Mouse (Mus musculus) hindbrain, postnatal 0 days (tissue): ENCODE measurements around the gene Nr6a1. TPM values are rescaled to one million over a fixed set of nuclear protein-coding genes. Genes with fewer than 3 reads are reported as not detected.

ENCODE experiments used
- ATAC-seq: fragments of 200-750 bp; cut with Nextera tagmentation; 2 replicates; pipeline ENCODE4 v1.8.0; 2017; ENCODE audit warnings: mild to moderate bottlenecking, moderate TSS enrichment, moderate library complexity
- DNase-seq: peaks from one replicate; pipeline ENCODE4 v3.0.0-alpha.2; 2015; ENCODE audit warnings: low spot score
- H3K27ac ChIP-seq: fragments of 300-500 bp; sonication (generic); 2 replicates; pipeline ENCODE4 v1.5.1; 2014; ENCODE audit warnings: mild to moderate bottlenecking
- H3K27me3 ChIP-seq: fragments of 300-500 bp; sonication (generic); 2 replicates; pipeline ENCODE4 v1.6.1; 2014; ENCODE audit warnings: low read length, mixed read lengths; ENCODE audit not compliant: insufficient read depth
- H3K36me3 ChIP-seq: fragments of 300-500 bp; sonication (generic); 2 replicates; pipeline ENCODE4 v1.6.1; 2014; ENCODE audit warnings: low read length, mixed read lengths; ENCODE audit not compliant: insufficient read depth
- H3K4me1 ChIP-seq: fragments of 300-500 bp; sonication (generic); 2 replicates; pipeline ENCODE4 v1.6.1; 2014; ENCODE audit warnings: antibody characterized with exemption, low read length, mixed read lengths; ENCODE audit not compliant: insufficient read depth
- H3K4me2 ChIP-seq: fragments of 300-500 bp; sonication (generic); 2 replicates; pipeline ENCODE4 v1.6.1; 2014; ENCODE audit warnings: low read depth, mild to moderate bottlenecking, low read length, moderate library complexity, mixed read lengths
- H3K4me3 ChIP-seq: fragments of 300-500 bp; sonication (generic); 2 replicates; pipeline ENCODE4 v1.5.1; 2014; ENCODE audit warnings: low read length
- H3K9ac ChIP-seq: fragments of 300-500 bp; sonication (generic); replicated peaks from 2 replicates; pipeline ENCODE4 v1.6.1; 2014; ENCODE audit warnings: mild to moderate bottlenecking, low read length, moderate library complexity, mixed read lengths
- H3K9me3 ChIP-seq: fragments of 300-500 bp; sonication (generic); 2 replicates; pipeline ENCODE4 v1.6.1; 2016; ENCODE audit warnings: low read length, mixed read lengths
- CTCF ChIP-seq: IDR thresholded peaks from 2 replicates; pipeline ENCODE4 v1.5.1; 2016; ENCODE audit warnings: antibody characterized with exemption, control low read depth, low read depth
- WGBS: fragments of 180-500 bp; shearing (Covaris S2); extraction: QIAGEN DNeasy Blood & Tissue Kit; methylation state at CpG from one replicate; pipeline ENCODE4 v1.1.7; 2014; 5-methylcytosine and 5-hydroxymethylcytosine counted together
- polyA plus RNA-seq: library from polyadenylated mRNA; unstranded; fragments of >200 nt; fragmentation: Nextera tagmentation; extraction: Ambion mirVana; gene quantifications from 2 replicates; pipeline ENCODE4 v1.2.1, GENCODE M21; 2015
- total RNA-seq: library from RNA; depleted of rRNA; stranded (reverse); fragments of >200 nt; gene quantifications from 2 replicates; pipeline ENCODE4 v1.2.3, GENCODE M21; 2014

Nr6a1 gene
- total and polyA plus RNA-seq, 2 experiments from 2014 or later: 1.6 to 9.0 TPM

GRCm38 (mm10) chr2:38823912-38824583 is 103.4 kb downstream of the Nr6a1 start:
- peak overlapping the region; percentile 88 for H3K27ac ChIP-seq
- ATAC-seq (peak; percentile 88), DNase-seq (peak; percentile 73)
- H3K4me1 ChIP-seq: no peaks in the 10 kb centered on the region
- TF ChIP-seq CTCF: no peak
- no peaks in the 10 kb centered on the region for H3K36me3 ChIP-seq
- 2% methylated on average over 12 of the region's 12 CpGs for WGBS
- H3K9me3 ChIP-seq: no peaks in the 10 kb centered on the region
- H3K27me3 ChIP-seq: no peaks in the 10 kb centered on the region
- H3K4me3 ChIP-seq: peak overlapping the region; percentile 45
- H3K4me2 ChIP-seq: peak overlapping the region; percentile 81
- peak overlapping the region; percentile 58 for H3K9ac ChIP-seq

GRCm38 (mm10) chr2:38823406-38823805 is 104.1 kb downstream of the Nr6a1 start:
- TF ChIP-seq CTCF: no peak
- 4% methylated on average over 8 of the region's 8 CpGs for WGBS
- Histone ChIP-seq H3K9me3 (no peaks in the 10 kb centered on the region), H3K4me3 (peak overlapping the region; percentile 45), H3K4me1 (no peaks in the 10 kb centered on the region), H3K27ac (peak overlapping the region; percentile 88), H3K27me3 (no peaks in the 10 kb centered on the region), H3K9ac (peak overlapping the region; percentile 58), H3K4me2 (peak overlapping the region; percentile 81), H3K36me3 (no peaks in the 10 kb centered on the region)
- ATAC-seq (peak; percentile 31), DNase-seq (peak; percentile 57)

- ATAC-seq (peak; percentile 93), DNase-seq (peak; percentile 83)
- 8% methylated on average over 6 of the region's 6 CpGs for WGBS
- H3K27me3 ChIP-seq: no peaks in the 10 kb centered on the region
- TF ChIP-seq CTCF: no peak
- H3K9me3 ChIP-seq: no peaks in the 10 kb centered on the region
- no peaks in the 10 kb centered on the region for H3K4me1 ChIP-seq
- peak overlapping the region; percentile 81 for H3K4me2 ChIP-seq
- peak overlapping the region; percentile 88; the same call in 1 of the 2 replicates for H3K27ac ChIP-seq
- H3K9ac ChIP-seq: peak overlapping the region; percentile 58
- H3K36me3 ChIP-seq: no peaks in the 10 kb centered on the region
- peak overlapping the region; percentile 45 for H3K4me3 ChIP-seq
Measured at GRCm38 (mm10) chr2:38822995-38823394, 104.5 kb downstream of the Nr6a1 start.

- 72% methylated on average over 4 of the region's 4 CpGs for WGBS
- ATAC-seq (no peak), DNase-seq (no peak)
- Histone ChIP-seq H3K27ac (no peak overlapping the region), H3K4me3 (no peak overlapping the region), H3K27me3 (no peaks in the 10 kb centered on the region), H3K9me3 (no peaks in the 10 kb centered on the region), H3K9ac (no peak overlapping the region), H3K36me3 (no peaks in the 10 kb centered on the region), H3K4me2 (no peak overlapping the region), H3K4me1 (no peaks in the 10 kb centered on the region)
- TF ChIP-seq CTCF: no peak
Measured at GRCm38 (mm10) chr2:38817487-38817886, 110.0 kb downstream of the Nr6a1 start.

GRCm38 (mm10) chr2:38797087-38797624 is 130.3 kb downstream of the Nr6a1 start:
- DNase-seq: peak; percentile 87
- no peak overlapping the region for H3K4me3 ChIP-seq
- no peak overlapping the region for H3K9ac ChIP-seq
- H3K4me2 ChIP-seq: 0 out of 2 replicates have a peak overlapping the region, but pooled peaks have one; percentile 27
- peak; percentile 93 for TF ChIP-seq CTCF
- ATAC-seq: peak; percentile 59
- no peaks in the 10 kb centered on the region for H3K4me1 ChIP-seq
- no peaks in the 10 kb centered on the region for H3K9me3 ChIP-seq
- H3K27ac ChIP-seq: no peak overlapping the region
- H3K27me3 ChIP-seq: no peaks in the 10 kb centered on the region
- WGBS: 11% methylated on average over 3 of the region's 3 CpGs
- H3K36me3 ChIP-seq: no peaks in the 10 kb centered on the region

- no peaks in the 10 kb centered on the region for H3K36me3 ChIP-seq
- 63% methylated on average over 4 of the region's 4 CpGs for WGBS
- H3K4me1 ChIP-seq: no peaks in the 10 kb centered on the region; the same call in 1 of the 2 replicates
- H3K27ac ChIP-seq: no peak overlapping the region
- H3K4me2 ChIP-seq: no peak overlapping the region
- no peak for TF ChIP-seq CTCF
- no peaks in the 10 kb centered on the region for H3K9me3 ChIP-seq
- ATAC-seq (no peak), DNase-seq (no peak)
- H3K9ac ChIP-seq: no peak overlapping the region
- H3K4me3 ChIP-seq: no peak overlapping the region
- H3K27me3 ChIP-seq: no peaks in the 10 kb centered on the region
Measured at GRCm38 (mm10) chr2:38787338-38787737, 140.2 kb downstream of the Nr6a1 start.
